Mouse (Mus musculus): ENCODE measurements around the gene Marveld2.

DNA sequence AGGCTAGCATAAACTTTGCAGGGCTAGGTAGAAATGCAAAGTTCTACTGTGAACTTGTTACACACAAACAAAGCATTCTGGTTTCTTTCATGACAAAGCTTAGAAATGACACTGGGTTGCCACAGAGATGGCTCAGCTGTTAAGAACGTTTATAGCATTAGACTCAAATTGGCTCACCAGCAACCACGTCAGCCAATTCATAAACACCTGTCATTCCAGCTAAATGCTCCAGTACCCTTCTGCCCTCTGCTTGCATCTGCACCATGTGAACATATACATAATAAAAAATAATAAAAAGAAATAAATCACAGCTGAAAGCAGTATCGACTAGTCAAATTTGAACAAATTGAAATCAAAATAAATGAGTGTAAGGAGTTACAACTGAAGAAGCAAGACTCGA, 5.5 kb upstream of the Marveld2 start:
- TF ChIP-seq POLR2A (IDR thresholded peaks at IDR 0.05; ENCODE audit: extremely low read depth, insufficient read depth, low read length) (no peak), CTCF (IDR thresholded peaks at IDR 0.05; ENCODE audit: extremely low read depth, insufficient read depth, low read length) (no peak)

All from cortical plate, adult 2 months (tissue).